Mouse (Mus musculus) frontal cortex, postnatal 36 days (tissue): ENCODE data around the gene Olfr61.
"Not testable (repeated sequence)": the region's sequence is repeated elsewhere in the genome, so short reads cannot be mapped to it uniquely, and the experiment has no call there.

ENCODE experiments used
- DNase-seq, 2 experiments: peaks; one replicate each; pipeline ENCODE4 v3.0.0; 2022; ENCODE audit warnings: low spot score in 2 of 2

Gene Olfr61

GRCm38 (mm10) chr7:140628670-140629069 is at the start of gene Olfr61:
Olfr61 (plus strand) TSS chr7:140628970.
- not testable (repeated sequence) for DNase-seq

GRCm38 (mm10) chr7:140600969-140601368 is 27.8 kb upstream of the Olfr61 start, which contains the start of gene Olfr46:
Olfr46 (plus strand) TSS chr7:140601269.
- not testable (repeated sequence) for DNase-seq

GRCm38 (mm10) chr7:140630559-140630958 is 1.8 kb downstream of the Olfr61 start:
- no peak for DNase-seq

GRCm38 (mm10) chr7:140646152-140646551 is 17.4 kb downstream of the Olfr61 start, which contains the start of gene Olfr53:
Olfr53 (plus strand) TSS chr7:140646452.
- DNase-seq: no peak

GRCm38 (mm10) chr7:140659630-140660029 is 30.9 kb downstream of the Olfr61 start, which contains the start of gene Olfr539:
Olfr539 (plus strand) TSS chr7:140659930.
- DNase-seq: no peak

GRCm38 (mm10) chr7:140670693-140671092 is 41.9 kb downstream of the Olfr61 start:
- not testable (repeated sequence) for DNase-seq

GRCm38 (mm10) chr7:140675863-140676262 is 47.1 kb downstream of the Olfr61 start:
- DNase-seq: no peak

GRCm38 (mm10) chr7:140679591-140679990 is 50.8 kb downstream of the Olfr61 start:
- not testable (repeated sequence) for DNase-seq

- DNase-seq: no peak
Observed at GRCm38 (mm10) chr7:140681651-140682050, 52.9 kb downstream of the Olfr61 start, which contains the start of gene Olfr45. Olfr45 (plus strand) TSS chr7:140681951.
